Mouse (Mus musculus): Measurements from ENCODE around the gene Rragd.

GRCm38 (mm10) chr4:32948696-32949095, 34.1 kb upstream of the Rragd start:
- TF ChIP-seq CTCF (IDR thresholded peaks at IDR 0.05; ENCODE audit: extremely low read depth, insufficient read length, insufficient replicate concordance, low read depth, low read length) (no peak), POLR2A (IDR thresholded peaks at IDR 0.05; ENCODE audit: low read depth, low read length) (no peak)
